Mouse (Mus musculus) v-Abl transformed pro-B cells (cell line): ENCODE results near the gene Ezh2.
"Not testable (repeated sequence)": the region's sequence is repeated elsewhere in the genome, so short reads cannot be mapped to it uniquely, and the experiment has no call there.

ENCODE experiments used
- in situ Hi-C, 2 experiments: fragments of 400-800 bp; cut with MboI; formaldehyde crosslinking; loops; one replicate each; pipeline ENCODE4 v1.15.1; 2025; ENCODE audit not compliant: unreplicated experiment in 2 of 2

The Ezh2 gene

DNA sequence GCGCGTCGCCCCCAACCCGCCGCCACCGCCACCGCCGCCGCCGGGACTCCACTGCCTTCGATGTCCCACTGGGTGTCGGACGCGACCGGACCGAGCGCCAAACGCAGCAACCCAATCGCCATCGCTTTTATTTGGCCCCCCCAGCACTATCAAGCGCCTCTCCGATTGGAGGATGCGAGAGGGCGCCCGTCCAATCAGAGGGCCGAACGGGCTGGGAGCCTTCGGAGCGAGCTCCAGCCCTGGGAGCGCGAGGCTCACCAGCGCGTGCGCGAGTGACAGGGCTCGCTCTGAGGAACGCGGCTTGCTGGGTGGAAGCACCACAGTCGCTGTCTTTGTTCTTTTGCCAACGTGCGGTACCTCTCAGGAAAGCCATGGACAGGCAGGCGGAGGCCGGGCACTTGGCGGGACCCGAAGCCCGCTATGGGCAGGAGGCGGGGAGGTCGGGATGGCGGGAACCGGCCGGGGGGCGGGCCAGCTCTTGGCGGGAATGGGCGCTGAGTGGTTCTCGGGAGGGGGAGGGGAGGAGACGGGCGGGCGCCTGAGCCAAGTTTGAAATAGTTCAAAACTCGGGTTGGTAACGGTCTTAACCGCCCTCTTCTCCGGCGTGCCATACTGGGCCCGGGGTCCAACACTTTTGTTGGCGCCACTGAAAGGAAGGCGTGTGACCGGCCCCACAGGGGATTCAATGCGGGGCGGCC lies at the start of gene Ezh2:
Ezh2 (minus strand) TSS at position 416 of the 698 bp plus-strand sequence.
- in situ Hi-C loops, result no loop called here

DNA sequence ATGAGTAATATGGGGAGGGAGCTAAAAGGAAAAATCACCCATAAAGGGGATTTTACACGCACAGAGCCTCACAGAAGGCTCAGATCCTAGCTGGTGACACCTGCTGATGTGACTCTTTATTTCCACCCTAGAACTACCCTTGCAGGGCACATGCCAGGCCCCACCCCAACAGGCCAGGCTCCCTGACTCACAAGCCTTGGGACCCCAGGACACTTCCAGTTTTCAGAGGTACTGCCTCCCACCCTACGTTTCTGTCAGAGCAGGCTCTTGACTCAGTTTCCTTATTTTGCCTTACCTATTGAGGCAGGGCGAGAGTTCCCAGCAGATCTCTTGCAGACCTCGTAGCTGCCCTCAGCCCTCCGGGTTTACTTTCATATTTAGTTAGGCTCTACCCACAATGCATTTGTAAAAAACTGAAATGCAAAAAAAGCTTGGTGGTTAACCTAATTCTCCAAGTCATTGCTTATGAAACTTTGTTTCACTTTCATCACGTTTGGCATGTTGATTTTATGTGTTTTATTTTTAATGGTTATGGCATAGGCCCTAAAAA lies 41.5 kb upstream of the Ezh2 start:
- in situ Hi-C loops, result loop anchor here in 1 of 2 experiments (5.0 kb wide), 3 partner anchors 79 to 319 kb away; no protein-coding TSS in a partner anchor

- in situ Hi-C loops, result loop anchor here in 1 of 2 experiments (5.0 kb wide), 3 partner anchors 79 to 319 kb away; no protein-coding TSS in a partner anchor
Measured at GRCm38 (mm10) chr6:47635995-47636526, 40.9 kb upstream of the Ezh2 start.

- in situ Hi-C loops, result loop anchor here in 1 of 2 experiments (5.0 kb wide), 3 partner anchors 78 to 318 kb away; no protein-coding TSS in a partner anchor
Measured at GRCm38 (mm10) chr6:47635207-47635994, 40.3 kb upstream of the Ezh2 start.

GRCm38 (mm10) chr6:47633467-47633866 lies 38.3 kb upstream of the Ezh2 start:
- in situ Hi-C loops, result loop anchor here in 1 of 2 experiments (5.0 kb wide), 1 partner anchor 71 kb away; no protein-coding TSS in a partner anchor

GRCm38 (mm10) chr6:47630061-47630460 lies 34.9 kb upstream of the Ezh2 start:
- in situ Hi-C loops, result loop anchor here in 1 of 2 experiments (5.0 kb wide), 1 partner anchor 68 kb away; no protein-coding TSS in a partner anchor

DNA sequence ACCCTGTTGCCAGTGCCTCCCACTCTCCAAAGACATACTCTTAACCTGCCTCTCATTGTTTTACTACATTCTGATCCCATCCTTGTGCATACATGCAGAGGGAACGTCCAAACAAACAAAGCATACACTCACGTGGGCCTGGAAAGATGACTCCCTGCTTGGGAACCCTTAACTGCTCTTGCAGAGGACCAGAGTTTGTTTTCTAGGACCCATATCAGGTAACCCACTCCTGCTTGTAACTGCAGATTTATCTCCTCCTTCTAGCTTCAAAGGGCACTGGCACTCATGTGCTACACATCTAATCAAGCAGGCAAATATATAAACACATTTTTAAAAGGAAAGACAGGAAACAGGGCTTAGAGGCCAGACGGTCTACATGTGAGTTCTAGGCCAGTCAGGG lies 32.8 kb upstream of the Ezh2 start:
- in situ Hi-C loops, result no loop called here

- in situ Hi-C loops, result not testable (repeated sequence)
Measured at GRCm38 (mm10) chr6:47626976-47627375, 31.8 kb upstream of the Ezh2 start.

DNA sequence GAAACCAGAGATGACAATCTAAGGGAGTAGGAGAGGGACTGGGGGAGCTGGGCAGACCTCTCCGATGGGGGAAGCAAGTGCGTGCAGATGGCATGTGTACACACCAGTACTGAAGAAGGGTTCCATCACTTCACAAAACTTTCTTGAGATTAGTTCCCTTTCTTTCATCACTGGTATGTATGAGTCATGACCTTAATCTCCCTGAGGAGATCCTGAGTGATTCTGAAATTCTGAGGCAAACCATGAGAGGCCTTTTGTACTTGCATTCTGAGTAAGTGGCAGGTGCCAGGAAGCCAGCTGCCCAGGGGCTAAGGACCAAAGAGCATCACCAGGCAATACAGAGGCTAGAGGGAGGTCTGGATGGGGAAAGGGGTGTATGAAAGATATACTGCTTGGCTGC lies 25.9 kb upstream of the Ezh2 start:
- in situ Hi-C loops, result no loop called here

DNA sequence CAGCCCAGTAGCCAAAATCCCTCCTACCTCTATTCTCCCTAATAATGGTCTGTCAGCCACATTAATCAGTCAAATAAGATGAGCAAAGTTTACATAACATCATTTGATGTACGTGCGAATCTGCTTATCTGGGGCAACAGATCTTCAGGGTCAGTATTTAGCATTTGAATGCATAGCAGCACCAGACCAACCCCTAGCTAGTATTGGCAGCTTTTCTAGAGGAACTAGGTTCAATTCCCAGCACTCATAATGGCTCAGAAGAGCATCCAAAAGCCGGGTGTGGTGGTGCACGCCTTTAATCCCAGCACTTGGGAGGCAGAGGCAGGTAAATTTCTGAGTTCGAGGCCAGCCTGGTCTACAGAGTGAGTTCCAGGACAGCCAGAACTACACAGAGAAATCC lies 13.2 kb upstream of the Ezh2 start:
- in situ Hi-C loops, result not testable (repeated sequence)

DNA sequence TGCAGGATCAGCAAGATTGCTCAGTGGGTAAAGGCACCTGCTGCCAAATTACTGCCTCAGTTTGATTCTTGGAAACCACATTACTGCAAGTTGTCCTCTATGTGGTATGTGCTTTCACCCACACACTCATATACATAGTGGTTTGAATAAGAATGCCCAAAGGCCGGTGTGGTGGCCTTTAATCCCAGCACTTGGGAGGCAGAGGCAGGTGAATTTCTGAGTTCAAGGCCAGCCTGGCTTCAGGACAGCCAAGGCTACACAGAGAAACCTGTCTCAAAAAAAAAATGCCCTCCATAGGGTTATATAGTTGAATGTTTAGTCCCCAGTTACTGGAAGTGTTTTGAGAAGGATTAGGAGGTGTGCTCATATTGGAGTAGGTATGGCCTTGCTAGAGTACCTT lies 6.8 kb upstream of the Ezh2 start:
- in situ Hi-C loops, result no loop called here

- in situ Hi-C loops, result no loop called here
Measured at GRCm38 (mm10) chr6:47595696-47596095, 555 bp upstream of the Ezh2 start.

DNA sequence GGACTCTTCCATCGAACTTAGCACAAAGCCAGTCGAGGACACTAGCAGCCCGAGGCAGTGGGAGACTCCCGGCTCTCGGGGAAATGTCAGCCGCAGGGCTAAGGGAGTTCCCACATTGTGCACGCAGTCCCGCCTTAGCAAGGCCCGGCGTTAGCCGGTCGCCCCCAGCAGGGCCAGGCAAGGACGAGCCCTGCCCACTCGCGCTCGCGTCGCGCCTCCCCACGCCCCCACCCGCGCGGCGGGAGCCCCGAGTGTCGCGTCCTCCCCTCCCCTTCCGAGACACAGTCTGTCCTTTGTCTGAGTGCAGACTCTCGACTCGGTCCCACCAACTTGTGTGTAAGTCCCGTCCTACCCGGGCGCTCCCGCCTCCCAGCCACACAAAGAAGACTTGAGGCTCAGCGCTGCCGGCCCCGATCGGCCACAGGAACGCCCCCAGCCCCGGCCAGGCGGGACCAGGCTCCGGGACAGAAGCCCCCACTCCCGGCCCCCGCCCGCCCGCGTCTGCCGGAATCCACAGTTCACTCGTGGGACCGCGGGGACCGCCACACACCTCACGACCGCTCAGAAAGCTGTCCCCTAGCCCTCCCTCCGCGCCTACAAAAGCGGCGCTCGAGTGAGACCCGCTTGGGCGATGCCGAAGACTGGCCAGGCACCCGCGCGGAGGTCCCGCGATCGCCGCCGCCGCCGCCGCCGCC lies 853 bp downstream of the Ezh2 start:
- in situ Hi-C loops, result no loop called here

GRCm38 (mm10) chr6:47593590-47593989 lies 1.6 kb downstream of the Ezh2 start:
- in situ Hi-C loops, result no loop called here

- in situ Hi-C loops, result not testable (repeated sequence)
Measured at GRCm38 (mm10) chr6:47587332-47587731, 7.8 kb downstream of the Ezh2 start.

DNA sequence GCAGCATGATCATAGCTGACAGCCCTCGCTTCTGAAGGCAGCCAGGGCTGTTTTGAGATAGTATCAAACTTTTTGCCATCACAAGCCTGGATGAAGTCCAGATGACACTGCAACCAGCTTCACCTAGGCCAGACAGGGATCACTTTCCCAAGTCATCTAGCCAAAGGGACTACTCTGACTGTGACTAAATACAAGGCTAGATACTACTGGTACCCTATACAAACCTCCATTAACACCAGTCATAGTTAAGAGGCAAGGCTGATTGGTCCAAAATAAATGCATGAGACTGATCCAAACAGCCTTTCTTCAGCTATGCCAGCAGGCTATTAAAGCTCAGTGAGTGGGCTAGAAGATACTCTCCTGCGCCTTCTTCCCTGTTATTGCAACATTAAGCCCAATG lies 22.3 kb downstream of the Ezh2 start:
- in situ Hi-C loops, result no loop called here

DNA sequence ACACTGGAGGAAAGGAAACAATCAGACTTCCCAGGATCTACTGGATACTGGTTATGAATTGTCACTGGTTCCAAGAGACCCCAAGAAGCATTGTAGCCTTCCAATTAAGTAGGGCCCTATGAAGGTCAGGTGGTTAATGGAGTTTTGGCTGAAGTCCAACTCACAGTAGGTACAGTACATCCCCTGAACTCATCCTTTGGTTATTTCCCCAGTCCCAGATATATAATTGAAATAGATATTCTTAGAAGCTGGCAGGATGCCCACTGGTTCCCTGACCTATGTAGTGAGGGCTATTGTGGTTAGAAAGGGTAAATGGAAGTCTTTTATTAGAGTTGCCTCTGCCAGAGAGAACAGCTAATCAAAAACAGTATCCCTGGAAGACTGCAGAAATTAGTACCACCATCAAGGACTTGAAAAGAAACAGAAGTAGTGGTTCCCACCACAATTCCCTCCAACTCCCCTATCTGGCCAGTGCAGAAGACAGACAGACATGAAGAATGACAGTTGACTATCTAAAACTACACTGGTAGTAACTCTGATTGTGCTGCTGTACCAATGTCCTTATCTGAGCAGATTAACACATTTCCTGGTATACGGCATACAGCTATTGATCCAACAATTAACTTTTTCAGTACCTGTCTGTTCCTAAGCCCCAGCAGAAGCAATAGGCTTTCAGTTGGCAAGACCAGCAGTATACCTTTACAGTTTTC lies 29.7 kb downstream of the Ezh2 start:
- in situ Hi-C loops, result no loop called here

- in situ Hi-C loops, result loop anchor here in 1 of 2 experiments (5.0 kb wide), 1 partner anchor 71 kb away; no protein-coding TSS in a partner anchor
Measured at GRCm38 (mm10) chr6:47561426-47561825, 33.7 kb downstream of the Ezh2 start.

DNA sequence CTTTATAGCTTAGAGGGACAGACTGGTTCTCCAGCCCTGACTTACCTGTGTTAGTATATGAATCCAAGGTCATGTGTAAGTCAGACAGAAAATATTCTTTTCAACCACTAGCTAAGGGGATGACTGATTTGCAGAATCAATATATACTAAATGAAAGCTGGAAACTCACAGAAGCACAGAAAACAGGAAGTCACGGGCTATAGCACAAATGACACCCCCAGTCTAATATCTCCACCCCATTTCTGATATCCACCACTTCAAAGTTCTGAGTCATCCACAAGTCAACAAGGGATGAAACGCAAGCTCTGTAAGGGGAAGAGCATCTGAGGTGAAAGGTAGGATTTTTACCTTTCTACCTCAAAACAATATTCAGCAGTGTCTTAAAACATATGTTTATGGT lies 34.3 kb downstream of the Ezh2 start:
- in situ Hi-C loops, result loop anchor here in 1 of 2 experiments (5.0 kb wide), 1 partner anchor 71 kb away; no protein-coding TSS in a partner anchor
